Mouse (Mus musculus) hindbrain, embryonic 13.5 days (tissue): Measurements from ENCODE around the gene Zmym3. TPM values are rescaled to one million over a fixed set of nuclear protein-coding genes. Genes with fewer than 3 reads are reported as not detected.
A peak's percentile ranks its signal among the peaks of the same experiment; 100 is the strongest.

Experiments
- ATAC-seq: fragments of 200-750 bp; cut with Nextera tagmentation; 2 replicates; pipeline ENCODE4 v1.8.0; 2017; ENCODE audit warnings: moderate TSS enrichment; ENCODE audit not compliant: low FRiP score
- H3K27ac ChIP-seq: fragments of 300-500 bp; sonication (generic); 2 replicates; pipeline ENCODE4 v1.5.1; 2015; ENCODE audit warnings: inconsistent platforms, mild to moderate bottlenecking, moderate library complexity
- H3K27me3 ChIP-seq: fragments of 300-500 bp; sonication (generic); 2 replicates; pipeline ENCODE4 v1.6.1; 2015; ENCODE audit warnings: mild to moderate bottlenecking, inconsistent platforms
- H3K36me3 ChIP-seq: fragments of 300-500 bp; sonication (generic); 2 replicates; pipeline ENCODE4 v1.6.1; 2015; ENCODE audit warnings: mild to moderate bottlenecking, inconsistent platforms
- H3K4me1 ChIP-seq: fragments of 300-500 bp; sonication (generic); replicated peaks from 2 replicates; pipeline ENCODE4 v1.6.1; 2015; ENCODE audit warnings: inconsistent platforms
- H3K4me2 ChIP-seq: fragments of 300-500 bp; sonication (generic); 2 replicates; pipeline ENCODE4 v1.6.1; 2015; ENCODE audit warnings: inconsistent platforms, mild to moderate bottlenecking, moderate library complexity
- H3K4me3 ChIP-seq: fragments of 300-500 bp; sonication (generic); 2 replicates; pipeline ENCODE4 v1.5.1; 2015; ENCODE audit warnings: mild to moderate bottlenecking, inconsistent platforms
- H3K9ac ChIP-seq: fragments of 300-500 bp; sonication (generic); 2 replicates; pipeline ENCODE4 v1.6.1; 2015; ENCODE audit warnings: mild to moderate bottlenecking, inconsistent platforms
- H3K9me3 ChIP-seq: fragments of 300-500 bp; sonication (generic); 2 replicates; pipeline ENCODE4 v1.6.1; 2016; ENCODE audit warnings: inconsistent platforms
- WGBS: fragments of 180-500 bp; shearing (Covaris S2); methylation state at CpG from one replicate; pipeline ENCODE4 v1.1.7; 2015; 5-methylcytosine and 5-hydroxymethylcytosine counted together
- polyA plus RNA-seq: library from polyadenylated mRNA; unstranded; fragments of >200 nt; fragmentation: Nextera tagmentation; extraction: Ambion mirVana; gene quantifications from 2 replicates; pipeline ENCODE4 v1.2.1, GENCODE M21; 2015

The Zmym3 gene
- polyA plus RNA-seq, 1 experiment from 2014 or later, result 60.2 TPM

DNA sequence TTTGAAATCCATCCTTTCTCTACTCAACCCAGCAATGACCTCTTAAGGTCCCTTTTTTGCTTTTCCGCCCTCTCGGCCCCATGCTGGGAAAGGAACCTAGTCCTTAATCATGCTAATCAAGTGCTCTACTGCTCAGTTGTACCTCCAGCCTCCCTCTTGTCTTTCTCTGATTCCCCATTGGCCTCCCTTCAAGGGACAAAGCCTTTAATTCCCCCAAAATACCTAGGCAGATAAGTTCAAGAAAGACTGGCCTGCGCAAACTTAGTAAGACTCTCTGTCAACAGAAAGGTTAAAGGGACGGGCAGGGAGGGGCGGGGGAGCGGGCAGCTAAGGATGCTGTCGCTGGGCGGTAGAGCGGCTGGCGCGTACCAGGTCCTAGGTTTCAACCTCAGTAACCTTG, 24.2 kb downstream of the Zmym3 start:
- no peak overlapping the region for H3K27ac ChIP-seq
- no peak for ATAC-seq
- H3K9ac ChIP-seq, result no peak overlapping the region
- no peak overlapping the region for H3K4me2 ChIP-seq
- H3K4me3 ChIP-seq, result no peak overlapping the region
- 21% methylated on average over 11 of the region's 11 CpGs for WGBS
- no peaks in the 10 kb centered on the region for H3K36me3 ChIP-seq
- peaks cover 28% of the 10 kb centered on the region for H3K27me3 ChIP-seq
- H3K4me1 ChIP-seq, result no peaks in the 10 kb centered on the region
- no peaks in the 10 kb centered on the region for H3K9me3 ChIP-seq

GRCm38 (mm10) chrX:101394341-101394740, 26.3 kb downstream of the Zmym3 start:
- H3K4me2 ChIP-seq, result no peak overlapping the region
- no peaks in the 10 kb centered on the region for H3K9me3 ChIP-seq
- peaks cover 28% of the 10 kb centered on the region for H3K27me3 ChIP-seq
- no peaks in the 10 kb centered on the region for H3K36me3 ChIP-seq
- 58% methylated on average over 2 of the region's 2 CpGs for WGBS
- H3K27ac ChIP-seq, result no peak overlapping the region
- H3K4me1 ChIP-seq, result no peaks in the 10 kb centered on the region
- no peak overlapping the region for H3K4me3 ChIP-seq
- no peak for ATAC-seq
- H3K9ac ChIP-seq, result no peak overlapping the region

DNA sequence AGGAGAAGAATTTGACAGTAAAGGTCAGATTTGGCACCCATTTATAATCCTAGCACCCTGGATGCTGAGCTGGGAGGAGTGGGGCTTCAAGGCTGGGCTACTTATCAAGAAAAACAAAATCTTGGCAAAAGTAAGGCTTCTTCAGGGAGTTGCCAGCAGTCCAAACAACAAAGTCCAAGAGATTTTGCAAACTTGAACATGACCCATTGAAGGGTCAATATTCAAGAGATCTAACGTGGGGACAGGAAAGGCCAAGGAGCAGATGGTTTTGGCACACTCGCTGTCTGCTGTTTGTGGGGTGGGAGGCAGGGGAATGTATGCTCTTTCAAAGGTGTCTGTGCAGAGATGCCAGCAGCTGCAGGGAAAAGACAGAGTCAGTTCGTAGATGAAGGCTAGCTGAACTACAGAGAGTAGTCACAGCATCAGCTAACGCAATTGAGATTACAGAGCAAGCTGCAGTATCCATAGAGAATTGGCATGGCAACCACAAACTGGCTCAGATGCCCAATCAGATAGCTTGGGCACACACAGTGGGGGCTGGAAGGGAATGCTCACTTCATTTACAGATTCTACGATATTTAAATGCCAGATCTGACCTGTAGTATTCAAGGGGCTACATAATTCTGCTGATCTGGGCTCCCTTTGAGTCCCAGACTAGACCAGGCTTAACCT, 31.6 kb downstream of the Zmym3 start:
- H3K9ac ChIP-seq, result no peak overlapping the region
- H3K4me1 ChIP-seq, result peaks cover 16% of the 10 kb centered on the region; the same call in 1 of the 2 replicates
- WGBS, result 58% methylated on average over 5 of the region's 5 CpGs
- H3K9me3 ChIP-seq, result no peaks in the 10 kb centered on the region
- no peak overlapping the region for H3K27ac ChIP-seq
- H3K27me3 ChIP-seq, result peaks cover 29% of the 10 kb centered on the region
- H3K36me3 ChIP-seq, result no peaks in the 10 kb centered on the region
- no peak for ATAC-seq
- no peak overlapping the region for H3K4me2 ChIP-seq
- no peak overlapping the region for H3K4me3 ChIP-seq

DNA sequence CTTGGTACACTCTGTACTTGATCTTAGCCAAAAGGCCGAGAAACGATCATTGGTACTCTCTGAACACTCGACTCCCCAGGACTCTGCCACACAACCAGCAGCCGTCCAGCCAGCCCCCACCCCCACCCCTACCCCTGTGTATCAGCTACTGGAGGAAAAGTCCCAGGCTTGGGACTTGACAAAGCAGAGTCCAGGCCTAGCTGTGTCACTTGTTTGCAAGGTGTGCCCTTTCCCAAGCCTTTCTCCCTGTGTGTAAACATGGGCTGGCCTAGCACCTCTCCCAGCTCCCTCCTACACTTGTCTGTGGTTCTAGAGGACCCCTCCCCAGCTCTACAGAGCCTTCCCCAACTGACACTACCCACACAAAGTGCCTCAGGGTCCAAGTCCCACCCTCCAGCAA, 34.4 kb downstream of the Zmym3 start:
- 31% methylated on average over 4 of the region's 4 CpGs for WGBS
- peaks cover 55% of the 10 kb centered on the region for H3K27me3 ChIP-seq

DNA sequence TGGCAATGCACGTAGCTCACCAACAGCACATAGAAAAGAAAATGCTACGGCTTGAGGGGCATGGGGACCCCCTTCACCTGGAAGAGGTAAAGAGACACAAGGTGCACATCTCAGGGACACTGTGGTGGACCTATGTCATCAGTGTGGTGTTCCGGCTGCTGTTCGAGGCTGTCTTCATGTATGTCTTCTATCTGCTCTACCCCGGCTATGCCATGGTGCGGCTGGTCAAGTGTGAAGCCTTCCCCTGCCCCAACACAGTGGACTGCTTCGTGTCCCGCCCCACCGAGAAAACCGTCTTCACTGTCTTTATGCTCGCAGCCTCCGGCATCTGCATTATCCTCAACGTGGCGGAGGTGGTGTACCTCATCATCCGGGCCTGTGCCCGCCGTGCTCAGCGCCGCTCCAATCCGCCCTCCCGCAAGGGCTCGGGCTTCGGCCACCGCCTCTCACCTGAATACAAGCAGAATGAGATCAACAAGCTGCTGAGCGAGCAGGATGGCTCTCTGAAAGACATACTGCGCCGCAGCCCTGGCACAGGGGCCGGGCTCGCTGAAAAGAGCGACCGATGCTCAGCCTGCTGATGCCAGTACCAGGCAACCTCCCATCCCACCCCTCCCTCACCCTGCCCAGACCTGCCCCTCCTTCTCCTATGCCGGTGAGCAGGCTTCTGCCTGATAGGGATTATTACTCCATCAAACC, 36.1 kb downstream of the Zmym3 start:
- H3K27me3 ChIP-seq, result peaks cover 63% of the 10 kb centered on the region
- H3K4me1 ChIP-seq, result peaks cover 22% of the 10 kb centered on the region; the same call in 1 of the 2 replicates
- 21% methylated on average over 32 of the region's 32 CpGs for WGBS
- peak overlapping the region; percentile 54 for H3K4me2 ChIP-seq
- no peaks in the 10 kb centered on the region for H3K36me3 ChIP-seq
- H3K9ac ChIP-seq, result peak overlapping the region; percentile 58
- H3K27ac ChIP-seq, result no peak overlapping the region
- H3K9me3 ChIP-seq, result no peaks in the 10 kb centered on the region
- peak; percentile 76 for ATAC-seq
- H3K4me3 ChIP-seq, result peak overlapping the region; percentile 34

More for the DNA sequence above, 34.4 kb downstream of the Zmym3 start:
- Histone ChIP-seq H3K36me3 (no peaks in the 10 kb centered on the region), H3K4me1 (peaks cover 22% of the 10 kb centered on the region; the same call in 1 of the 2 replicates), H3K27ac (no peak overlapping the region), H3K9ac (no peak overlapping the region), H3K4me3 (no peak overlapping the region), H3K9me3 (no peaks in the 10 kb centered on the region), H3K4me2 (no peak overlapping the region)
- ATAC-seq, result no peak

GRCm38 (mm10) chrX:101383455-101383854, 37.2 kb downstream of the Zmym3 start:
- H3K9me3 ChIP-seq, result no peaks in the 10 kb centered on the region
- ATAC-seq, result peak; percentile 23; the same call in 1 of the 2 replicates
- H3K4me3 ChIP-seq, result no peak overlapping the region
- H3K27ac ChIP-seq, result no peak overlapping the region
- no peak overlapping the region for H3K4me2 ChIP-seq
- H3K4me1 ChIP-seq, result peaks cover 22% of the 10 kb centered on the region; the same call in 1 of the 2 replicates
- H3K36me3 ChIP-seq, result no peaks in the 10 kb centered on the region
- H3K9ac ChIP-seq, result no peak overlapping the region
- peaks cover 63% of the 10 kb centered on the region for H3K27me3 ChIP-seq
- 25% methylated on average over 18 of the region's 18 CpGs for whole genome bisulfite sequencing

- WGBS, result 69% methylated on average over 1 of the region's 1 CpGs
- Histone ChIP-seq H3K4me2 (no peak overlapping the region), H3K9me3 (no peaks in the 10 kb centered on the region), H3K36me3 (no peaks in the 10 kb centered on the region), H3K9ac (no peak overlapping the region), H3K4me3 (no peak overlapping the region), H3K27ac (no peak overlapping the region), H3K4me1 (peaks cover 13% of the 10 kb centered on the region; the same call in 1 of the 2 replicates), H3K27me3 (peaks cover 40% of the 10 kb centered on the region)
- no peak for ATAC-seq
These were observed 40.9 kb downstream of the Zmym3 start for GRCm38 (mm10) chrX:101379744-101380143.

DNA sequence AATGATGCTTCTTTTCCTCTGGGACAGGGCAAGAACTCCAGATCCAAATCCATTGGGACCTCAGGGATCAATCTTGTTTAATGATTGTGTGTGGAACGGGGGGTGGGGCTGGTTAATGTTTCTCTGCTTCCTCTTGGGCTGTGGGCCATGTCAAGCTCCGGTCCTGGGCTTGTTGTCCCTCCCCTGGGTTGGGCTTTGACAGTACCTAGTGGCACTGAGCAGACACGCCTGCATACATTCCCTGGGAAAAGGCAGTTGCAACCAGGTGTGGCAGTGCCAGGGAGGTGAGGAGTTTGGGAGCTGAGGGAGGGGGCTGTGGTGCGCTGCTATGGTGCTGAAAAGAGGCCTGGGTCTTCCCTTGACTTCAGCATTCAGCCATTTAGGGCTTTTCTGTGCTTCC, 43.6 kb downstream of the Zmym3 start:
- ATAC-seq, result no peak
- Histone ChIP-seq H3K27me3 (peaks cover 16% of the 10 kb centered on the region), H3K4me2 (no peak overlapping the region), H3K9ac (no peak overlapping the region), H3K9me3 (no peaks in the 10 kb centered on the region), H3K4me3 (no peak overlapping the region), H3K27ac (no peak overlapping the region), H3K4me1 (no peaks in the 10 kb centered on the region), H3K36me3 (no peaks in the 10 kb centered on the region)
- 77% methylated on average over 4 of the region's 4 CpGs for WGBS

GRCm38 (mm10) chrX:101376190-101376968, 44.3 kb downstream of the Zmym3 start, which contains the start of gene Gjb1:
TSS of gene Gjb1 (plus strand) at chrX:101376378.
- Histone ChIP-seq H3K9ac (no peak within 1 kb of the TSS), H3K4me1 (no peaks in the 10 kb centered on the region), H3K9me3 (no peaks in the 10 kb centered on the region), H3K27ac (no peak within 1 kb of the TSS), H3K36me3 (no peaks in the 10 kb centered on the region), H3K4me3 (no peak within 1 kb of the TSS), H3K27me3 (peaks cover 10% of the 10 kb centered on the region; the same call in 1 of the 2 replicates), H3K4me2 (no peak within 1 kb of the TSS)
- WGBS, result 84% methylated on average over 7 of the region's 7 CpGs
- ATAC-seq, result no peak

GRCm38 (mm10) chrX:101372946-101373345, 47.7 kb downstream of the Zmym3 start:
- Histone ChIP-seq H3K4me3 (no peak overlapping the region), H3K9me3 (no peaks in the 10 kb centered on the region), H3K27ac (no peak overlapping the region), H3K36me3 (no peaks in the 10 kb centered on the region), H3K4me2 (no peak overlapping the region), H3K9ac (no peak overlapping the region), H3K4me1 (no peaks in the 10 kb centered on the region), H3K27me3 (no peaks in the 10 kb centered on the region)
- ATAC-seq, result no peak
- 64% methylated on average over 5 of the region's 5 CpGs for WGBS

DNA sequence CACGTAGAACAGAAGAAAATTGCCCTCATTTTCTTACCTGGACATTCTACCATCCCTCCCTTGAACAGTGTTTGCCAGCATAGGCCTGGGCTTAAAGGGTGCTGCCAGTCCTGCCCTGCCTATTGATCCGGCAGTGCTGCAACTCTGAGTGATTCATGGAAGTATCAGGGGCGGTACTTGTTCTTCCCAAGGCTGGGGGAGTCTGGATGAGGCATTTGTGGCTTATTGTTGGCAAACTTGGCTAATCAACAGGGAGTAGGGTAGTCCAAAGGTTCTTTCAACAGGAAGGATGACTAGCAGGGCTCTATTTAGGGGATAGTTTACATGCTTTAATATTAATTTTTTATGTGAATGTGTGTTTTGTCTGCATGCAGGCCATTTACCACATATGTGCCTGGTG, 50.1 kb downstream of the Zmym3 start:
- Histone ChIP-seq H3K4me1 (no peaks in the 10 kb centered on the region), H3K36me3 (no peaks in the 10 kb centered on the region), H3K27ac (no peak overlapping the region), H3K4me3 (no peak overlapping the region), H3K9ac (no peak overlapping the region), H3K9me3 (no peaks in the 10 kb centered on the region), H3K27me3 (no peaks in the 10 kb centered on the region), H3K4me2 (no peak overlapping the region)
- WGBS, result 84% methylated on average over 3 of the region's 3 CpGs
- no peak for ATAC-seq

- H3K27me3 ChIP-seq, result no peaks in the 10 kb centered on the region
- no peaks in the 10 kb centered on the region for H3K36me3 ChIP-seq
- H3K9ac ChIP-seq, result no peak overlapping the region
- no peak overlapping the region for H3K4me2 ChIP-seq
- H3K4me1 ChIP-seq, result no peaks in the 10 kb centered on the region
- H3K4me3 ChIP-seq, result no peak overlapping the region
- no peak for ATAC-seq
- no peak overlapping the region for H3K27ac ChIP-seq
- no peaks in the 10 kb centered on the region for H3K9me3 ChIP-seq
- 72% methylated on average over 7 of the region's 7 CpGs for WGBS
These were observed 51.6 kb downstream of the Zmym3 start for GRCm38 (mm10) chrX:101369001-101369400.
